Mouse (Mus musculus) right cerebral cortex, postnatal 36 days (tissue): Measurements from ENCODE around the gene Dcst1.

Experiments
- DNase-seq, 2 experiments: peaks; one replicate each; pipeline ENCODE4 v3.0.0; 2022; ENCODE audit warnings: low spot score in 2 of 2, mixed read lengths in 1 of 2

The Dcst1 gene

GRCm38 (mm10) chr3:89365153-89365485, at the start of gene Dcst1:
Gene Dcst1, minus strand, starts transcription at chr3:89365253.
- DNase-seq: no peak

- DNase-seq: peak; percentile 98 to 99
These were observed 46.7 kb upstream of the Dcst1 start, which contains the start of gene Flad1 for GRCm38 (mm10) chr3:89411490-89412393. Gene Flad1, minus strand, starts transcription at chr3:89411870.

- DNase-seq: no peak
These were observed 45.8 kb upstream of the Dcst1 start for GRCm38 (mm10) chr3:89410864-89411263.

- DNase-seq: no peak
These were observed 44.6 kb upstream of the Dcst1 start for GRCm38 (mm10) chr3:89409701-89410100.

GRCm38 (mm10) chr3:89408448-89408847, 43.4 kb upstream of the Dcst1 start:
- no peak for DNase-seq

GRCm38 (mm10) chr3:89406887-89407286, 41.8 kb upstream of the Dcst1 start:
- DNase-seq: no peak

GRCm38 (mm10) chr3:89402693-89403092, 37.6 kb upstream of the Dcst1 start, which contains the start of gene Lenep:
Gene Lenep, minus strand, starts transcription at chr3:89402793.
- DNase-seq: no peak

- DNase-seq: no peak
These were observed 36.3 kb upstream of the Dcst1 start for GRCm38 (mm10) chr3:89401329-89401728.

GRCm38 (mm10) chr3:89396654-89397005, 31.6 kb upstream of the Dcst1 start:
- no peak for DNase-seq

GRCm38 (mm10) chr3:89395806-89396653, 31.0 kb upstream of the Dcst1 start:
- DNase-seq: no peak

- DNase-seq: no peak
These were observed 30.4 kb upstream of the Dcst1 start for GRCm38 (mm10) chr3:89395419-89395805.

GRCm38 (mm10) chr3:89394894-89395256, 29.8 kb upstream of the Dcst1 start:
- no peak for DNase-seq

GRCm38 (mm10) chr3:89394006-89394893, 29.2 kb upstream of the Dcst1 start, which contains the start of gene Zbtb7b:
Gene Zbtb7b, minus strand, starts transcription at chr3:89394776.
- DNase-seq: peak in 1 of 2 experiments; percentile 28

- peak; percentile 92 to 96 for DNase-seq
These were observed 28.6 kb upstream of the Dcst1 start for GRCm38 (mm10) chr3:89393605-89394004.

- DNase-seq: no peak
These were observed 27.8 kb upstream of the Dcst1 start for GRCm38 (mm10) chr3:89392871-89393311.

GRCm38 (mm10) chr3:89391663-89392511, 26.8 kb upstream of the Dcst1 start:
- no peak for DNase-seq

GRCm38 (mm10) chr3:89390699-89391662, 25.9 kb upstream of the Dcst1 start:
- no peak for DNase-seq

- no peak for DNase-seq
These were observed 25.1 kb upstream of the Dcst1 start for GRCm38 (mm10) chr3:89390111-89390515.
